9 mouse cellular contexts compared by ENCODE assay signal in the genomic region with DNA sequence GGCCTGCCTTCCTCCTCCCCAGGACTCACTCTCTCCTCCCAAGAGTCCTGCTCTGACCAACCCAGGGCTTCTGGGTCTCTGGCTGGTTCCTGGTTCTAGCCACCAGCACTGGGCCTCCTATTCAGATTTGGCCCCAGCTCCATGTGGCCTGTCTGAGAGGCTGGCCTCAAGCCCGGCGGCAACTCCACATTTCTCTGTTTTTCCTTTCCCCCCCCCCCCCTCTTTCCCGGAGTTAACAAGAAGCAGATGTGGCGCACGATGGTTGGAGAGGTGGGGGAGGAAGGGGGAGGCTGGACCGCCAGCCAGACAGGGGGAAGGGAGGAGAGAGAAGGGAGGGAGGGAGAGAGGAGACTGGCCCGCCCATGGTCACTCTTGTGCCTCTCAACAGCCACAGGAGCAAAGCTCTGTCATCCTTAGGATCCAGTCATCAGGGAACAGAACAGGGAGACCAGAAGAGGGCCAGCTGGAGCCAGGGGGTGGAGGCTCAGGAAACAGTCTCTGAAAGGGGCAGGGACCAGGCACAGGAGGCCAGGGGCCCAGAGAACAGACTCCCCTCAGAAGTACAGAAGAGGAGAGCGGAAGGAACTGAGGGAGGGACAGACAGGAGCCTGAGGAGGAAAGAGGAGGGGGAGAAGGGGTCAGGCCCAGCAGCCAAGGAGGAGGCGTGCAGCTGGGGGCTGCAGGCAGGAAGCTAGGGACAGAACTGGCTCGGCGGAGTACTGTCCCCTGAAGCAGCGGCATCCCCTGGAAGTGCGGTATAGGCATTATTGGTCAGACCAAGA. TPM values are rescaled to one million over a fixed set of nuclear protein-coding genes. Genes with fewer than 3 reads are reported as not detected.
A peak's percentile ranks its signal among the peaks of the same experiment; 100 is the strongest.
DNase-seq lines count a peak whose midpoint lies in the region; ATAC-seq and TF ChIP-seq lines count a peak whose summit lies in the region.
"Had no signal": no experiment of that assay in that cellular context is flagged by ENCODE, and none has a peak within 500 bp of the region (broad histone marks: within the 10 kb centered on the region; RNA-seq: fewer than 3 reads in every experiment).

A gene (plus strand): TSS at position 343 of the 782 bp plus-strand sequence.

- peak within 1 kb of the TSS; percentile 47; the same call in 1 of the 2 replicates for H3K9ac ChIP-seq in hindbrain, embryonic 14.5 days
- peak within 1 kb of the TSS; percentile 31 for H3K9ac ChIP-seq in liver, embryonic 15.5 days
- peak within 1 kb of the TSS; percentile 35 for H3K9ac ChIP-seq in neural tube, embryonic 11.5 days (ENCODE audit: low read length)

- H3K27ac ChIP-seq in gastrocnemius, adult 2 months: peak within 1 kb of the TSS; percentile 86
- H3K27ac ChIP-seq in hindbrain, embryonic 14.5 days: peak within 1 kb of the TSS; percentile 65
- peak within 1 kb of the TSS; percentile 77 for H3K27ac ChIP-seq in liver, embryonic 15.5 days (replicated peaks)
- H3K27ac ChIP-seq in neural tube, embryonic 11.5 days (ENCODE audit: low read depth, low read length): peak within 1 kb of the TSS; percentile 87

- intact Hi-C loops in gastrocnemius, adult 2 months (cut with DNase I): no loop called here
- intact Hi-C loops in left cerebral cortex, postnatal 14 days (cut with DNase I): loop anchor here (10.0 kb wide), 1 partner anchor 198 kb away; a partner anchor contains a TSS

- H3K36me3 ChIP-seq in hindbrain, embryonic 14.5 days (replicated peaks; ENCODE audit: control insufficient read depth, insufficient read depth): no peaks in the 10 kb centered on the region
- H3K36me3 ChIP-seq in liver, embryonic 15.5 days (replicated peaks): peaks cover 15% of the 10 kb centered on the region
- peaks cover 4% of the 10 kb centered on the region; the same call in 1 of the 2 replicates for H3K36me3 ChIP-seq in neural tube, embryonic 11.5 days (ENCODE audit: control insufficient read depth, insufficient read depth, low read length)
- H3K36me3 ChIP-seq: G1E had no signal

- TF ChIP-seq CTCF in gastrocnemius, adult 2 months (IDR thresholded peaks at IDR 0.05): no peak

- H3K4me1 ChIP-seq in hindbrain, embryonic 14.5 days (replicated peaks; ENCODE audit: control insufficient read depth, insufficient read depth, low read length): peaks cover 28% of the 10 kb centered on the region
- H3K4me1 ChIP-seq in liver, embryonic 15.5 days (replicated peaks): peaks cover 90% of the 10 kb centered on the region
- H3K4me1 ChIP-seq in neural tube, embryonic 11.5 days (ENCODE audit: control insufficient read depth, insufficient read depth, low read length): peaks cover 19% of the 10 kb centered on the region

- no peaks in the 10 kb centered on the region for H3K9me3 ChIP-seq in hindbrain, embryonic 14.5 days (ENCODE audit: control insufficient read depth, low read length)
- H3K9me3 ChIP-seq in liver, embryonic 15.5 days (replicated peaks): no peaks in the 10 kb centered on the region
- H3K9me3 ChIP-seq in neural tube, embryonic 11.5 days (ENCODE audit: control insufficient read depth, low read length): no peaks in the 10 kb centered on the region
- H3K9me3 ChIP-seq: G1E had no signal

- H3K4me3 ChIP-seq in gastrocnemius, adult 2 months: peak within 1 kb of the TSS; percentile 71
- H3K4me3 ChIP-seq in hindbrain, embryonic 14.5 days (replicated peaks; ENCODE audit: low read length): peak within 1 kb of the TSS; percentile 12; the same call in 1 of the 2 replicates
- peak within 1 kb of the TSS; percentile 45 for H3K4me3 ChIP-seq in liver, embryonic 15.5 days (replicated peaks)
- peak within 1 kb of the TSS; percentile 33 for H3K4me3 ChIP-seq in neural tube, embryonic 11.5 days (ENCODE audit: low read depth, low read length)

- ATAC-seq in hindbrain, embryonic 14.5 days (ENCODE audit: low FRiP score): no peak
- peak; percentile 41 for ATAC-seq in liver, embryonic 15.5 days (ENCODE audit: insufficient read depth)
- ATAC-seq in neural tube, embryonic 11.5 days (ENCODE audit: insufficient read depth, low FRiP score, low TSS enrichment): no peak

- no peaks in the 10 kb centered on the region for H3K27me3 ChIP-seq in hindbrain, embryonic 14.5 days (ENCODE audit: control insufficient read depth, insufficient read depth, low read length)
- no peaks in the 10 kb centered on the region for H3K27me3 ChIP-seq in liver, embryonic 15.5 days
- no peaks in the 10 kb centered on the region for H3K27me3 ChIP-seq in neural tube, embryonic 11.5 days (ENCODE audit: control insufficient read depth, insufficient read depth, low read length)

- peak within 1 kb of the TSS; percentile 43 for H3K4me2 ChIP-seq in hindbrain, embryonic 14.5 days (replicated peaks)
- peak within 1 kb of the TSS; percentile 65 for H3K4me2 ChIP-seq in liver, embryonic 15.5 days
- H3K4me2 ChIP-seq in neural tube, embryonic 11.5 days (ENCODE audit: low read depth): peak within 1 kb of the TSS; percentile 52

- DNase-seq in urinary bladder, adult 2 months (ENCODE audit: low spot score): no peak
- DNase-seq in urinary bladder, postnatal 25 days (ENCODE audit: low spot score): no peak
- peak; percentile 84 for DNase-seq in gastrocnemius, adult 2 months
- no peak for DNase-seq in hindbrain, embryonic 14.5 days (ENCODE audit: low spot score)
- peak; percentile 77 for DNase-seq in neural tube, embryonic 11.5 days (ENCODE audit: low spot score)
- DNase-seq in cerebellum, adult 9-10 months: no peak
- DNase-seq in left cerebral cortex, postnatal 14 days (ENCODE audit: low spot score in 2 of 2): no peak

- WGBS in hindbrain, embryonic 14.5 days: 28% methylated on average over 13 of the region's 13 CpGs
- WGBS in liver, embryonic 15.5 days (ENCODE audit: insufficient replicate concordance): 25% methylated on average over 13 of the region's 13 CpGs
- WGBS in neural tube, embryonic 11.5 days: 15% methylated on average over 13 of the region's 13 CpGs

RNA-seq across cellular contexts. Expression of the gene that starts here (rescaled TPM):
- 59.2 and 104 TPM in 2 replicates for polyA plus RNA-seq in urinary bladder, adult 2 months (2012; rRNA removed)
- total RNA-seq in gastrocnemius, adult 2 months (2021): 1 to 10 TPM; 2.7 to 7.7 TPM
- polyA plus RNA-seq in hindbrain, embryonic 14.5 days (2014; fragmentation: Nextera tagmentation; extraction: Ambion mirVana): 14.1 and 17.1 TPM in 2 replicates
- 37.6 and 46.8 TPM in 2 replicates for polyA plus RNA-seq in liver, embryonic 15.5 days (2015; fragmentation: Nextera tagmentation; extraction: Ambion mirVana)
- polyA plus RNA-seq in neural tube, embryonic 11.5 days (2014; fragmentation: Nextera tagmentation; extraction: Ambion mirVana): 59.7 and 69.8 TPM in 2 replicates
- 1 to 10 TPM; 4.5 to 4.9 TPM for total RNA-seq in left cerebral cortex, postnatal 14 days (2021)

Comparison
In these comparisons a context has a peak if more than half of its experiments do, and no peak if none do; other contexts are left out.
1. DNase-seq: peak in gastrocnemius, adult 2 months (single experiment) and neural tube, embryonic 11.5 days (single experiment); none in urinary bladder, adult 2 months (single experiment), urinary bladder, postnatal 25 days (single experiment), hindbrain, embryonic 14.5 days (single experiment), cerebellum, adult 9-10 months (single experiment) and left cerebral cortex, postnatal 14 days (0 of 2).
2. H3K4me3 ChIP-seq: peak in every context shown above with its lines; median percentile 71 in gastrocnemius, adult 2 months; 45 in liver, embryonic 15.5 days; 33 in neural tube, embryonic 11.5 days; 12 in hindbrain, embryonic 14.5 days.
3. Peak in every context shown above with its lines, with median percentiles within 50 percentile points of each other: H3K27ac ChIP-seq, H3K4me2 ChIP-seq and H3K9ac ChIP-seq.